Mouse (Mus musculus): ENCODE measurements around the gene B3gntl1.
A peak's percentile ranks its signal among the peaks of the same experiment; 100 is the strongest.
"Not testable (repeated sequence)": the region's sequence is repeated elsewhere in the genome, so short reads cannot be mapped to it uniquely, and the experiment has no call there.

The B3gntl1 gene

DNA sequence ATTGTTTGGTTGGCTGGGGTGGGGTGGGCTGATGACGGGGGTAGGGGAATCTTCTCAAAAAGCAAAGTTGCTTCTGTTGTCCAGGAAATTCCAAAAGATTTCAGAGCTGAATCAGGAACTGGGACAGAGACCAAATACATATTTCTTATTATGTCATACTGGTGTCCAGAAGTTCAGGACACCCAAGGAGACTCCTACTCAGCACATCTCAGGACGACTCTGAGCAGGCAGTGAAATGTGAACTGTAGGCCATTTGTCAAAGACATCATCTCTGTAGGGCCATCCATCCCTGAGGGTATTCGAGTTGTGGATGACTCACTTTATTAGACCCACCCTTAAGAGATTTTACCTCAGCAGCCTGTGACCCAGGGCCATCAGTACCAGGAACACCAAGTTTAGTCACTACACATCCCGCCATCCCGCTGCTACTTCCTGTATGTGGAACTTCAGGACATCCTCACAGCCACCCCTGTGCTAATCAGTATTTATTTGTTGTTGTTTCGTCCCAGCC is 12.6 kb upstream of the B3gntl1 start:
- no peak for DNase-seq (ENCODE audit: low read depth, low spot score)

DNA sequence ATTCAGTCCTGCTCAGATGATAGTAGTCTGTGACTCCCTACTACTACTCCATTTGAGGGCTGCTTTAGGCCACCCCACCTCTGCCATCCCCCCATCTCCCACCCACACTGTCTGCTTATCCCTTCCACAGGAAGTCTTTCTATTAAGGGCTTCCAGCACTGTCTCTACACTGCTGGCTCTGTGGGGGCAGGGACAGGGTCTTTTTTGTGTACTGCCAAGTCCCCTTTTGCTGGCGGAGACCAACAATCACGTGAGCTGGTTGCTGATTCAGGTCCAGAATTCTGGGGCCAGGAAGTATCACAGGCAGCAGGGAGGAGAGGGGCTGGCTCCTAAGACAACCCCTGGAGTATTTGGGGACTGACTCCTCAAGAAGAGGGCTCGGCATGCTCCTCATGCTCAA is 10.3 kb upstream of the B3gntl1 start:
- no peak for DNase-seq (ENCODE audit: low read depth, low spot score)

DNA sequence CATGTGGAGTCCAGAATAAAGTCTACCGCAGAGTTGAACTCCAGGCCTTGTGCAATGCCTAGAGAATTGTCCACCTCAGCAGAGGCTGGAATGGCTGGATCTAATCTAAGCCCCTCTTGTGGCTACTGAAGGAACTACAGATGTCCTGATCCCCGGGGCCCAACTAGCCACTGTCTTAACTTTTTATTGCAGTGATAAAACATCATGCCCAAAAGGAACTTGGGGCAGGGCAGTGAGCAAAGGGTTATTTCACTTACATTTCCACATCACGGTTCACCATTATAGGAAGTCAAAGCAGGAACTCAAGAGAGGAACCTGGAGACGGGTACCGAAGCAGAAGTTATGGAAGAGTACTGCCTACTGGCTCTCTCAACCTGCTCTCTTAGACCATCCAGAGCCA is 7.8 kb upstream of the B3gntl1 start:
- no peak for DNase-seq (ENCODE audit: low read depth, low spot score)

DNA sequence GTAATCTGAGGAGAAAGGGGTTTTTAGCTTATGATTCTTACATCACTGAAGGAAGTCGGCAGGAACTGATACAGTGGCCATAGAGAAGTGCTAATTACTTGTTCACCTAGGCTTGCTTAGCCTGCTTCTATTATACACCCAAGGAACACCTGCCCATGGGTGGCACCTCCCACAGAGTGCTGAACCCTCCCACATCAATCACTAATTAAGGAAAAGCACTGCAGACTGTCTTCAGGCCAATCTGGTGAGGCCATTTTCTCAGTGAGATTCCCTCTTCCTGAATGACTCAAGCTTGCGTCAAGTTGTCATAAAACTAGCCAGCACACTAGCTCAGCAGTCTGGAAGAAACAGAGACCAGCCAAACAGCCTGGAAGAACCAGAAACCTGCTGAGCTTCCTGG is 6.6 kb upstream of the B3gntl1 start:
- DNase-seq (ENCODE audit: low read depth, low spot score): no peak

DNA sequence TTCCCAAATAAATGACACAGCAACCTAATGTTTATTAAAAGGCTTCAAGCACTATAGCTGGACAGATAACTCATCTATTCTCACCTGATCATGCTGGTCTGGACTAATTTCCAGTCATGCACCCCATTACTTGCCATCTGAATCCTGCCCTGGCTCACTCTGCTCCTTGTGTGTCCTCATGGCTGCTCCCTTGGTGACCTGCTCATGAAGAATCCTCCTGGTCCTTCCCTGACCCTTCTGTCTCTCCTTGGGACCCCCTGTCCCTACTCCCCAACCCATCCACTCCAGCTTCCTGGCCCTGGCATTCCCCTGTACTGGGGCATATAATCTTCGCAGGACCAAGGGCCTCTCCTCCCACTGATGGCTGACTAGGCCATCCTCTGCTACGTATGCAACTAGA is 3.9 kb upstream of the B3gntl1 start:
- DNase-seq (ENCODE audit: low read depth, low spot score): no peak

DNA sequence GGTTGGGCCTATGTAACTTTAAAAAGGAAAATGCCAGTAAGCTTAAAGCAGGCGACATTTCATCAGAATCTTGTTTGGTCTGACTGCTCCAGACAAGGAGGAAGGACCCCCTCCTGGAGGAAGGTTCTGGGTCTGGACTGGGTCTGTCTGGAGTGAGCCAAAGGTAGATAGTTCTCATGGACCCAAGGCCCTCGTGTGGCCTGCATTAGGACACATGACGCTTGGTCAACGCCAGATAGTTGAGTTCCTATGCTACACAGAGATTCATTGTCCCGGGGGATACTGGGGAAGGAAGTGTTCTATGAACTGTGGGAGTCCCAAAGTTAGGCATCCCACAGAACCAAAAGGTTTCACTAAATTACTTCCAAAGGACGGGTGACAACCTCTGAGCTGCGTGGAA is 676 bp upstream of the B3gntl1 start:
- DNase-seq (ENCODE audit: low read depth, low spot score): no peak

DNA sequence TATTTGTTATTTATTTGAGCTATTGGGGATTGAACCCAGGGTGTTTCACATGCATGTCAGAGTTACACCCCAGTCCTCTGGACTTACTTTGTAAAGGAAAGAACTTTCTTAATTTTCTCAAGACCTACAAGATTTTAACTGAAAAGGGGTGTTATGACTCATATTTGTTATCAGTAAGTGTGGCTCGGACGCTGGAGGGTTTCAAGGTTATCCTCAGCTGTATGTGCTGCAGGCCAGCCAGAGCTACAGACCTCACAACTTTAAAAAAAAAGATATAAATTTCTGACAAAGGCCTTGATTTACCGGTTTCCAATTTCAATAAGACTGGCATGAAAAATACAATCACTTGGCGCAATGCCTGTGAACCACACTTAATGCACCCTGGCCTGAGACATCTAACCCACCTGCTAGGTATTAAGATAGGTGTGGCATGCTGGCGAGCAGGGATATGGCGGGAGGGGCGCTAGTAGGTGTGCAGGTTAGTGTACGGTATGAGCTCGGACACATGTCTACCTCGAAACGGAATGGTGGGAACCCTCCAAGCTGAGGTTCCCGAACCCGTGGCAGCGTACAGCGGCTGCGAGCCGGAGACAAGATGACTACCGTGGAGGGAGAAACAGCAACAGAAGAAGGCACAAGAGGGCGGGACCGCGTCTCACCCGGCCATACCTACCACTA is 502 bp downstream of the B3gntl1 start:
- no peak for DNase-seq (ENCODE audit: low read depth, low spot score)

DNA sequence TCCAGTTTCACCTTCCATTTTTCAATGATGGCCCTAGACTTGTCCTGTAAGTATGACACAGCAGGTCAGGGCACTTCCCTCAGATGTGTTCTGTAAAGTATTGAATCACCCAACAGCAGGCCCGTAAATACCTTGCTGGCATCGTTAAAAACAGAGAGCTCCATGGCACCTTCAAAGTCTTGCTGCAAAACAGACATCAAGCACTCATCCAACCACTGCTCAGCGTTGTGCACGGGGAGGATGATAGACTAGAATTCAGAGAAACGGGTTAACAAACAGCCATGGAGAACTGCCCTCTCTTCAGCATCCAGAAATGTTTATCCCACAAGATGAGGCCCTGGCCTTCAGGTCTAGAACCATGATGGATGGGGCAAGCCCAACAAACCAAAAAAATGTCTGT is 2.0 kb downstream of the B3gntl1 start:
- no peak for DNase-seq (ENCODE audit: low read depth, low spot score)

DNA sequence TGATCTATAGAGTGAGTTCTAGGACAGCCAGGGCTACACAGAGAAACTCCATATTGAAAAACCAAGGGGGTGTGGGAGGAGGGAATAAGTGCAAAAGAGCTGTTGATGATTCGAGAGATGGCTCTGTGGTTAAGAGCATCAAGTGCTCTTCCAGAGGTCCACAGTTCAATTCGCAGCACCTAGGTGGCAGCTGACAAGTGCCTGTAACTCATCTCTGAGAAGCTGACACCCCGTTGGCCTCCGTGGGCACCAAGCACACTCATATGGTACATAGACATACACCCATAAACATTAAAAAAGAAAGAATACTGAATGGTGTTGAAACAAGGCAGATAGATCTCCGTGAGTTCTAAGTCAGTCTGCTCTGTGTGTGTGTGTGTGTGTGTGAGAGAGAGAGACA is 4.2 kb downstream of the B3gntl1 start:
- DNase-seq (ENCODE audit: low read depth, low spot score): no peak

DNA sequence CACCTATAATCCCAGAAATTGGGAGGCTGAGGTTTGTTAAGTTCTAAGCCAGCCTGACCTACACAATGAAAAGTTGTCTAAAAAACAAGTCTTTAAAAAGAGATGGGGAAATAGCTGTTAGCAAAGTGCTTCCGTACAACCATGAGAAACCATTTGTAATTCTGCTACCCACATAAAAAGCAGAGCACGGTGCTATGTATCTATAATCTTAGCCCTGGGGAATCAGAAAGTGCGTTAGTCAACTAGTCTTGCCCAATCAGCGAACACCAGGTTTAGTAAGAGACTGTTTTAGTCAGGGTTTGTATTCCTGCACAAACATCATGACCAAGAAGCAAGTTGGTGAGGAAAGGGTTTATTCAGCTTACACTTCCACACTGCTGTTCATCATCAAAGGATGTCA is 5.4 kb downstream of the B3gntl1 start:
- no peak for DNase-seq (ENCODE audit: low read depth, low spot score)

DNA sequence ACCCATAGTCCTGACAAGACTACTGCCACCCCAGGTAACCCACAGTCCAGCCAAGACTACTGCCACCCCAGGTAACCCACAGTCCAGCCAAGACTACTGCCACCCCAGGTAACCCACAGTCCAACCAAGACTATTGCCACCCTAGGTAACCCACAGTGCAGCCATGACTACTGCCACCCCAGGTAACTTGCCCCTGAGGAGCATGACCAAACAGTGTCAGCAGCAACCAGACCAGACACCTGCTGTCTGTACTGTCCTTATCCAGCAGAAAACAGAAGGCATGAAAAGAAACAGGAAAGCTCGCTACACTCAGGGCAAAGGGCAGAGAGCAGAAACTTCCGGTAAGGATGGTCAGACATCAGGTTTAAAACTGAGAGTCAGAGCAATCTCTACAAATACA is 11.8 kb downstream of the B3gntl1 start:
- no peak for DNase-seq (ENCODE audit: low read depth, low spot score)

DNA sequence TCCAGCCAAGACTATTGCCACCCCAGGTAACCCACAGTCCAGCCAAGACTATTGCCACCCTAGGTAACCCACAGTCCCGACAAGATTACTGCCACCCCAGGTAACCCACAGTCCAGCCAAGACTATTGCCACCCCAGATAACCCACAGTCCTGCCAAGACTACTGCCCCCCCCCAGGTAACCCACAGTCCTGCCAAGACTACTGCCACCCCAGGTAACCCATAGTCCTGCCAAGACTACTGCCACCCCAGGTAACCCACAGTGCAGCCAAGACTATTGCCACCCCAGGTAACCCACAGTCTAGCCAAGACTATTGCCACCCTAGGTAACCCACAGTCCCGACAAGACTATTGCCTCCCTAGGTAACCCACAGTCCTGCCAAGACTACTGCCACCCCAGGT is 12.3 kb downstream of the B3gntl1 start:
- DNase-seq (ENCODE audit: low read depth, low spot score): not testable (repeated sequence)

DNA sequence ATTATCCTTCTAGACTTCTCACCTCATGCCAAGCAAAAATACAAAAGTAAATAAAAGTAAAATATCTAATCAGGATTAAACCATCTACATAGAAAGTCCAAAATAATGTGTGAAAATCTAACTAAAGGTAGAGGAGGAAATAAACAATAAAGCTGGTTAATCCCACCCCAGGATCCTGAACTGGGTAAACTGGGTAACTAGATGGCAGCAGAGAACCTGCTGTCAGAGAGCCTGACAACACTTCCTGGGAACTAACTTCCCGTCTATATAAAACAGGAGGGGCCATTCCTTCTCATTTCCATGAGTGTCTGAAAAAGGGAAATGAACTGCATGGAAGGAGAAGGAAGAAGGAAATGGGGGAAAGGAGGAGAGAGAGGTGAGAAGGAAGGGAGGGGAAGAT is 14.8 kb downstream of the B3gntl1 start:
- DNase-seq (ENCODE audit: low read depth, low spot score): no peak

DNA sequence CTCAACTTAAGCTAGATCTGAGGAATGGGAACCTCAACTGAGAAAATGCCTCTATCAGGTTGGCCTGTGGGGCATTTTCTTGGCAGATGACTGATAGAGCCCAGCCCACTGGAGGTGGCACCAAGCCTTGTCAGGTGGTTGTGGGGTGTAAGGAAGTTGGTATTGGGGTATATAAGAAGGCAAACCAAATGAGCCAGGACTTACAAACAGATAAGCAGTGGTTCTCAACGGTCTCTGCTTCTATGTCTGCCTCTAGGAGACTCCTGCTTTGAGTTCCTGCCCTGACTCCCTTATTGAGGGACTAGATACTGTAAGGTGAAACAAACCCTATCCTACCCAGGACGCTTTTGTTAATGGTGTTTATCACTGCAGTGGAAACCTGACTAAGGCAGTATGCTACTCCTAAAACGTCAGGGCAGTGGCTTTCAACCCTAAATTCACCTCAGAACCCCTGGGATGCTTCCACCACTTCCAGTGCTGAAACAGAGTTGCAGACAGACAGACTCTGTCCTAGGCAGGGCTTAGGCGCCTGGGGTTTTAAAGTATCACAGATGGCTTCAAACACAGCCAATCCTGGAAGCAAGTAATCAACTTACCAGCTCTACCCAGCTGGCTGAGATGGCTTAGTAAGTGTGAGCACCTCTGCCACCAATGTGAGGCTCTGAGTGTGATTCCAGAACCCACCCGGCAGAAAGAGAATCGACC is 17.0 kb downstream of the B3gntl1 start:
- no peak for DNase-seq (ENCODE audit: low read depth, low spot score)

DNA sequence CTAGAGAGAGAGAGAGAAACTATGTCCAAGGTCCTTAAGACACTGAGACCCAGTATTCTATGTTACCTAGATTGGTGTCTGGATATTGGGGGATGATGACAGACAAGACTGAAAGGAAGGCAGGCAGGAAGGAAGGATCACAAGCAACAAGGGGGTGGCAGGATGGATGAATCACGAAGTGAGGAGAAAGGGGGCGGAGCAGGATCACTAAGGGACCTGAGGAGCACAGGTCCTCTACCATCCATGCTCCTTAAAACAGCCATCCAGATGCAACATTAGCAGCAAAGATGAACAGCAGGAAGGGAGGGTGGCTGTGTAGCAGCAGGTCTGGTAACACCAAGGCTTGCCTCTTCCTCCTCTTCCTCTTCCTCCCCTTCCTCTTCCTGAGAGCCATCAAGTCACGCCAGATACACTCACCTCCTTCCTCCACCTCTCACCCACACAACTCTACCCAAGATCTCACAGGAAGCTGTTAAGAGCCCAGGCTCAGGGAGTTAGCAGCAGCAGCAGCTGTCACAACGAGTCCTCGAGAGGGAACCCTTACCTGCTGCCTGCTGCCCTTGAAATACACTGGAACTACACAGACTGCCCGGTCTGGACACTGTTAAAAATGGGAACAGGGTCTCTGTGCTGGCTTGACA is 17.7 kb downstream of the B3gntl1 start:
- DNase-seq (ENCODE audit: low read depth, low spot score): no peak

DNA sequence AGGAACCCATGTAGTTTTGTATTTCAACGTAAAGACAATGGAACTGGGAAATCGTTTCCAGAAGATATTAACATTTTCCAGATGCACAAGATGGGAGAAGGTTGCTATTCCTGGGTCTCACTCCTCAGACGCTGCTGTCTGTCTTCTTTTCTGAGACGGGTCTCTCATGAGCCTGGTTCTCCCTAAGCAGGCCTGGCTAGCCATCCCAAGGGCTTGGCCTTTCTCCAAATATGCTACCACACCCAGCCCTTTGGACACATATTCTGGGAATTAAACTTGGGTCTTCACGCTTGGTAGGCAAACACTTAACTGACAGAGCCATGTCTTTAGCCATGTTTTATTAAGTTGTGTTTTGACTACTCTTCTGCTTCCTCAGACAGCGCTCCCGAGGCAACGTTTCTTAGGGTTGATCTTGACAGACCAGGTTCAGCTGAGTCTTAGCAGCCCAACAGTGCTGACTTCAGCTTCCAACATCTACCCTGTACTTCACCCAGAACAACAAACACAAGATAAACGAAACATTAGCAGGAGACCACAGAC is 18.5 kb downstream of the B3gntl1 start:
- no peak for DNase-seq (ENCODE audit: low read depth, low spot score)

DNA sequence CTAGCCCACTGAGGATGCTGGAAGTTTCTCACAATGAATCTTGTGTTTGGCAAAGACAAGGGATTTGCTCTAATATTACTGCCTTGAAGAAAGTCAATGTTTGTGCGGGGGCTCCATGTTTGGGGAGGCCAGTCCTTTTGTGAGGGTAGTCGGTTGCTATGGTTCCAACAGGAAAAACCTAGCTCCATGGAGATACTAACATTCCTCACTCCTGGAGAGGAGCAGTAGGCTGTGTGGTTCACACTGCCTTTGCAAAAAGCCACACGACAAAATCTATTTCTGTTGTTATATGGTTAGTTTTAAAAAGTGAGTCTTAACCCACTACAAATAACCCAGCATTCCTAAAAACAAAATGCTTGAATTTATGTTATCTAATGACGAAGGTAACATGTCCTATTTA is 19.3 kb downstream of the B3gntl1 start:
- DNase-seq (ENCODE audit: low read depth, low spot score): no peak

DNA sequence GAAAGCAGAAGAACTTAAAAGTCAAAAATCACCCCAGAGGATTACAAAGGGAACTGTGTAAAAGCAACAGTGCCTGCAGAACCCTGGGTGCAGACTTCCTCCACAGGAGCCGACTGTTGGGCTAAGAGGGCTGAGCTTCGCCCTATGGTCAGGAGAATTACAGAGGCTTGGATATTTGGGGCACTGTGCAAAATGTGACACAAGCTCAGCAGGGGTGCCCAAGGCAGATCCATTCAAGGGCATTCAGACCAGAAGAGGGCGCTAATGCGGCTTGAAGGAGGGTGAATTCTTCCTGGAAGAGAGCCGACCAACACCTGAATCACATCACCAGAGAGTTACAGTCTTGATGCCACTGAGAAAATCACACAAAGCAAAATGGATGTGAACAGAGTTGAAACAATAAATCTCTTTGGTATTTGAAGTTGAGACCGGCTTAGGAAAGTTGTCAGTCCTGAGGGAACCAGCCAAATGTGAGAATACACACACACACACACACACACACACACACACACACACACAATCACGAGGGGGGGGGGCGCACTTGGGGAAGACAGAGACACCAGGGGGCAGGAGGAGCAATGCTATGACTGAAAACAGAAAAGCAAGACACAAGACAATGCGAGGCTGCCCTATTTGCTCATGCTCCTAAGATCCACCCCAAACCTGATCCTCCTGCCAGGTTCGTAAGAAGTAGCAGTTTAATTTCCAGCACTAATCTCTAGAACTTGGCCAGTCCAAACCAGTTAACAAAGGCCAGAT is 20.2 kb downstream of the B3gntl1 start:
- DNase-seq (ENCODE audit: low read depth, low spot score): peak; percentile 67

DNA sequence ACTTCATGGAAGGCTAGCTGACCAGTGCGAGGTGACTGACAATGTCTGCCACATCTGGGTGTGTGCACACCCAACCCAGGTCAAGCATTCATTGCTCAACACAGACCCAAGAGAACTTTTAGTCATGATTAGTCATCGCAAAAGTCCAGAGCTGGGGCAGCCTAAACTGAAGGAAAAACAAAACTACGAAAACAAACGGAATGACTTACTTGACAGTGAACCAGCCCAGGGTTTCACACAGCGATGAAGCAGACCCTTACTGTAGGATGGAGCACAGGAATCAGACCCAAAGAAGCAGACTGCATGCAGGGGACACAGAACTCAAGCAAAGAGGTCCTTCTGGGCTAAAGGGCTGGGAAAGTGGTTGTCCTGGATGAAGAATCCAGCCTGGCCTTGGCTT is 21.0 kb downstream of the B3gntl1 start:
- no peak for DNase-seq (ENCODE audit: low read depth, low spot score)

DNA sequence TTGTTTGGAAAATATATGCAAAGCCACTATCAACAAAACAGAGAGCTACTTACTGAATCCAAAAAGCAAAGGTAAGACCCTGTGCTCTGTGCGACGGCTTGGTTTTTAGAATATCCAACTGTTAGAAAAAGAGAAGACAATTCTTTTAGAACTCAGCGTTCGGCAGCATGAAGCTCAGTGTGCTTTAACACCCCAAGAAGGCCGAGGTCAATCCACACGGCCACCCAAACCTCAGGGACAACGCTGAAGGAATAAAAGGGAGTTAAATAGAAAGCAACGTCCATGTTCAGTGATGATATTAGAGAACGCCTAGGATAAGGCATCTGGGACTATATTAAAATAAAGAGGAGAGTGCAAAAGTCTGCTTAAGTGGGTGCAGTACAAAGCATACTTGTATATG is 21.4 kb downstream of the B3gntl1 start:
- no peak for DNase-seq (ENCODE audit: low read depth, low spot score)

DNA sequence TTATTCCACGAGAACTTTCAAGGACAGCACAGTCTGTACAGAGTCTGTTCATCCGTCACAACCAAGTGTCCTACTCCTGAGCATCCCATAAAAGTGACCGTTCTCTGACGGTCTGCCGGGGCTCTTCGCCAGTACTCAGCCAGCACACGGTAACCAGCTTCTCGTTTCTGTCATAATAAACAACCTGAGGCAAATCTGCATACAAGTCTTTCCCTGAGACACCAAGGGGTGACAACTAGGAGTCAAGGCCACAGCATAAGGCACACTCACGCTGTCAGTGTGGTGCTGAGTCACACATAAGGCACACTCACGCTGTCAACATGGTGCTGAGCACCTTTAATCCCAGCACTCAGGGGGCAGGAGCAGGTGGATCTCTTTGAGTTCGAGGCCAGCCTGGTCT is 22.3 kb downstream of the B3gntl1 start:
- DNase-seq (ENCODE audit: low read depth, low spot score): no peak

DNA sequence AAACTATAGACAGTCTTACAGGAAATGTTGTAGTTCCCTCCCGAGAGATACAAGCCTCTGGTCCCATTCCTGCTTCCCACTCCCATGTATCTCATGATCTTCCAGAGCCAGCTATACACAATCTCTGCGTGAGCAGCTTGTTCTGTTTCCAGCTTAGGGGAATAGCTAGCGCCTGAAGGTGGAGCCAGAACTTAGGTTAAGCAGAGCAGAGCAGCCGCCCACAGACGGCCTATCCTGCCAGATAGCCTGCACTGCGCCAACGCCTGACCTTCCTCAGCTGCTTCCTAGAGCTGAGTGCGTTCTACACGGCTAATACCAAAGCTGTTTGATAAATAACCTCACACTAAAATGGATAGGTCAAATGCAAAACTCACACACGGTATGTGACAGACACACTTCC is 23.1 kb downstream of the B3gntl1 start:
- DNase-seq (ENCODE audit: low read depth, low spot score): no peak
